Mouse (Mus musculus) cerebellum, adult 8-10 months (tissue): ENCODE measurements at regions not wholly inside any gene's neighbourhood (a gene's known extent, or its start where the extent isn't known, plus 50 kb on each side); places are given as distances from the start of the nearest gene placed in this dataset.
A peak's percentile ranks its signal among the peaks of the same experiment; 100 is the strongest.
"Not testable (repeated sequence)": the region's sequence is repeated elsewhere in the genome, so short reads cannot be mapped to it uniquely, and the experiment has no call there.

ENCODE experiments used
- DNase-seq: peaks from one replicate; pipeline ENCODE4 v3.0.0; 2022

- no peak for DNase-seq
Observed at GRCm38 (mm10) chr1:88752332-88752731, 50.3 kb upstream of the Arl4c start.

DNA sequence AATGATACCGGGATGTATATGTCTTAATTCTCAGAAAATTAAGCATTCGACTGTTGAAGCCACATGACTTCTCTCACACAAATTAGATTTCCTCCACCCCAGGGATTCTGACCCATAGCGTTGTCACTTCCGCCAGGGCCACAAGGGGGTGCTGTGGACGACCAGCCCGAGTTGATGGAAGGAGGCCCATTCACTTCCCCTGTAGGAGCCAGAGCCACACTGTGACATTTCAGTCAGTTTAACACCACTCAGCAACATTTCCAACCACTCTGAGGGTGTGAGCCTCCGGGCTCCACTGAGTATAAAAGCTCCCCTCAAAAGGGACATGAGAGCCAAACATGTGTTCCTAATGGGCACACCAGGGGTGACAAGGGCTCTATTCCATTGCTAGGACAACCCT is 54.6 kb upstream of the Arl4c start:
- DNase-seq = peak; percentile 30

DNA sequence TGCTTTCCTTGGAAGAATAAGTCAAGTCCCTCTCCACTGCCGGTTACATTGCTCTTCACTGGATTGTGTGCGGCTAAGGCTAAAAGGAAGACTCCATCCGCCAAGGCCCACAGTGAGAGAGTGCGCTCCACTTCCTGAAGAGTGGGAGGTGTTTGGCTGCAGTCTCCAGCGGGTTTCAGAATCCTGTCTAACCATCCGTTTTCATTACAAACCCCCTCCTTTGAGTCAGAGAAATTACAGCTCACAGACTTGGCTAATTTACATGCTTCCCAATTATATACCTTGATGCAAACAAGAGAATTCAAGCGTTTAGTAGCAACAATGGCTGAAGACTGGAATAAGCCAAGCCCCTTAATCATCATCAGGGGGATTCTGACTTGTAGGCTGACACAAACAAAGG is 55.1 kb upstream of the Arl4c start:
- DNase-seq = no peak

DNA sequence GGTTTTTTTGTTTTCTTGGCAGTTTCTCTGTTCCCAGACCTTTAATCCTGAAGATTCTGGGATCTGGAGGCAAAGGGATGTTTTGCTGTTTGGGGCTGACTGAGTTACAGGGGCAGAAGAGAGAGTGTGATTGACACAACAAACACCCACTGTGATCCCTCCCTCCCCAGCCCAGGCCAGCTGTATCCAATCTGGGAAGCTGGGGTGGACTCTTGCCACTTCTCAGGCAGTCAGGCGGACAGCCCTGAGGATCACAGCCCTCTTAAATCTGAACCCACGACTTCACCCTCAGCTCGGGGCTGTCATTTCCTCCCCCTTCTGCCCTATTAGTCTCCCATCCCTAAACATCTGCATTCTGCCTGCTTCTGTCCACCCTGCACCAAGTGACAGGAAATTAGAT is 55.7 kb upstream of the Arl4c start:
- DNase-seq = no peak

DNA sequence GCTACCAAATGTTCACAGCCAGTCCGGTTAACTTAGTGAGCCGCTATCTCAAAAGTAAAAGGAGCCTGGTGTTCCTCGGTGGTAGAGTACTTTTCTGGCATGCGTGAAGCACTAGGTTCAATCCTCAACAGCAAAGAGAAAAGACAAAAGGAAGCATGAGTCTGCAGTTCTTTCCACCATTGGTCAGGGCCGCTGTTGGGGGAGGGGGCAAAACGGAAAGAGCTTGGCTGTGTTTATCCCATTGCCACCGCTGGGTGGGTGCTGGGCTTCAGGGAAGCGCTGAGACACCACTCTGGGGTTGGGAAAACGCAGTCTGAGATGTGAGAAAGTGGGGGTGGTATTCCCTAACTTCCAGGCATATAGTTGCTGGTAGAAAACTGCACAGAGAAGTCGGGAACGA is 58.6 kb upstream of the Arl4c start:
- no peak for DNase-seq

- no peak for DNase-seq
Observed at GRCm38 (mm10) chr1:88761121-88761520, 59.1 kb upstream of the Arl4c start.

GRCm38 (mm10) chr1:88763725-88764364 is 61.8 kb upstream of the Arl4c start:
- no peak for DNase-seq

GRCm38 (mm10) chr1:88764478-88764877 is 62.5 kb upstream of the Arl4c start:
- DNase-seq = no peak

DNA sequence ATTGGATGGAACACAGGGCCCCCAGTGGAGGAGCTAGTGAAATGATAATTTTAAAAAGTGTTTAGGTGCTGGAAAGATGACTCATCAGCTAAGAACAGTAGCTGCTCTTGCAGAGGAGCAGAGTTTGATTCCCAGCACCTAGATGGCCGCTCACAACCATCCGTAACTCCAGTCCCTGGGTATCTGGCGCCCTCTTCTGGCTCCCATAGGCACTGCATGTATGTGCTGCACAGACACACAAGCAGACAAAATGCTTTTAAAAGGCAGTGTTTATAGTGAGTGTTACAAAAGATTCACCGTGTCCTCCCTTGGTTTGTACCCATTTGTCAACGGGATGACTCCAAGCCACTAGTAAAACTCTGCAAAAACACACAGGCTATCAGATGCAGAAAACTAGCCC is 75.0 kb upstream of the Arl4c start:
- DNase-seq = no peak

GRCm38 (mm10) chr1:88780262-88780661 is 78.2 kb upstream of the Arl4c start:
- peak; percentile 51 for DNase-seq

DNA sequence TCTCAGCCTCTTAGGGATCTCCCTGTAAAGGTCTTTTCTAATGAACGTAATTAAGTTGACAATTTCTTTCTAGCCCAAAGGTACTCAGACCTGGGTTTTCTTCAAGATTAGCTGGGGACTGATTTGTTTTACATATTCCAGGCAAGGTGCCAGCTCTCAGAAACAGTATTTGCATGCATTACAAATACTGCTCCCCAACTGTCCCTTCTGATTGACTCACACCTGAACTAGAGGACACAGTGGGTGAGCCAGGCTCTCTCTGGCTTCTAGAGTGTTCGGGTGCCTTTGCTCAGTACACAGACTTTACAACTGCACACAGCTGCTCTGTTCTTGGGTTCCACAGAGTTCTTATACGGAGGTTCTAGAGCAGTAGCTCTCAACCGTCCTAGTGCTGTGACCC is 81.1 kb upstream of the Arl4c start:
- DNase-seq = no peak

DNA sequence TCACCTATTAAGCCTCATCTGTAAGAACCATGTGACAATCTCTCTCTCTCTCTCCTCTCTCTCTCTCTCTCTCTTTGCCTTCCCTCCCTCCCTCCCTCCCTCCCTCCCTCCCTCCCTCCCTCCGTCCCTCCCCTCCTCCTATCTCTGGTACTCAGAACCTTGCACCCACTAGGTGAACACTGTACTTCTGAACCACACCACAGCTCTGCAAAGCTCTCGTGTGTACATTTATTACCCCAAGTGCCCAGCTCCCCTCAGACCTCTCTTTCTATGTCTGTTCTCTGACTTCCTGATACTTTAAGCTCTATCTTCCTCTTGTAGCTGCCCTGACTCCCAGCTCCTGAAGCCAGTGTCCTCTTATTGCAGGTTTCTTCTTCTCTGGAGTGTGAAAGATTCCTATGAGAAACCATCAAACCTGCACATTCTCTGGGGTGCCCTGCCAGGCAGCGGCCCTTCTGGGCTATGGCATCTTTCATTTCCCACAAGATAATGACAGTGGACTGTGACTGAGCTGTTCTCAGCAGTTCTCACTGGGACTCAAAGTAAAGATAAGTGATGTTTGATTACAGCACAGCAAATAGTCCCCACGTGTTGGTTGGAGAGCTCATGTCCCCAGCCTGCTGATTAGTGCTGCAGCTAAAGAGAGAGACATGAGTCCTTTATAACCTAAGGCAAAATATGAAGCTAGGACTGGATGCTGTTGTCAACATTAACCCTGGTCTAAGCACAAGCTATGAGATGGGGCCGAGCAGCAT is 83.0 kb upstream of the Arl4c start:
- no peak for DNase-seq

DNA sequence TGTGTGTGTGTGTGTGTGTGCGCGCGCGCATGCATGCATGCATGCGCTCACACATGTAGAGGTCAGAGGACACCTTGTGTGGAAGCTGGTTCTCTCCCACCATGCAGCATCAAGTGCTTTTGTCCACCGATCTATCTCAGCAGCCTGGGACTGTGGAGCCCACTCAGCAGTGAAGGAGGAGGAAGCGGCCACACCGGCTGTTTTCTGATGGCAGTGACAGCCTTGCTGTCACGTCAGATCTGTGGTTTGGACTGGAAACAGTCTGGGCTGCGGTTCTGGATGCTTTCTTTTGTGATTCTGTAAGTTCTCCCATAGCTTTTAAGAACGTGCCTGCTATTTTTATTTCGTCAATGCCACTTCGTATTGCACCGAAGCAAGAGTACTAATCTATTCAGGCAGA is 84.0 kb upstream of the Arl4c start:
- no peak for DNase-seq

DNA sequence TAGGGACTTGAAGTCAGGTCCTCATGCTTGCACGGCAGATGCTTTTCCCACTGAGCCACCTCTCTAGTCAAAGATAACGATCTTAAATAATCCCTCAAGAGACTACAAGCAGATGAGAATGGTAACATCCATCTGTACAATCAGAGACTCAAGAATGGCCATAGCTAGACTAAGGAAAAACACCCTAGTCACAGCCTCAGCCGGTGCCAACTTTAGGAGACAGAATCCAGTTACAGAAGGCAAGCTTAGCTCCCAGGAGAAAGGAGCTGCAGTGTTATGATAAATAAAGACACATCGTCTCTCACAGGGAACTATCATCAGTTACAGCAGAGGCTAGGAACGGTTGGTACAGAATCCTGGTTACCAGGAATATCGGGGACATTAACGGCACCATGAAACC is 88.7 kb upstream of the Arl4c start:
- DNase-seq = no peak

GRCm38 (mm10) chr1:88794926-88795325 is 92.9 kb upstream of the Arl4c start:
- peak; percentile 48 for DNase-seq

DNA sequence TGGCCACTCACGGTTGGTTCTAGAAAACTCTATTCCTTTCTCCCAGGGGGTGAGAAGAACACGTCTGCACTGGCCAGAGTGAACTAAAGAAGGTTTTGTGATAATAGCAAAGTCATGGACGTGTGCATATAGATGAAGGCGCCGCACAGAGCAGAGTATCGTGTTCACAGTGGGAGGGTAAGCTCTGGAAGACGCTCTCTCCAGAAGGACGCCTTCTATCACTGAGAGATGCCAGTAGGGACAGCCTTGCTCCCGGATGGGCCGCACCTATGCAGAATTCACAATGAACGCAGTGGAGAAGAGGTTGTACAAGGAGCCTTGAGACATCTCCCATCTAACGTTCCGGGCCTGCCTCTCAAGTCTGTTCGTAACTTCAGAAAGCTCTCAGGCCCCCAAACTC is 96.5 kb upstream of the Arl4c start:
- no peak for DNase-seq

- DNase-seq = no peak
Observed at GRCm38 (mm10) chr1:88798874-88799273, 96.9 kb upstream of the Arl4c start.

GRCm38 (mm10) chr1:88799343-88799742 is 97.3 kb upstream of the Arl4c start:
- no peak for DNase-seq

GRCm38 (mm10) chr1:88799789-88800188 is 97.8 kb upstream of the Arl4c start:
- no peak for DNase-seq

DNA sequence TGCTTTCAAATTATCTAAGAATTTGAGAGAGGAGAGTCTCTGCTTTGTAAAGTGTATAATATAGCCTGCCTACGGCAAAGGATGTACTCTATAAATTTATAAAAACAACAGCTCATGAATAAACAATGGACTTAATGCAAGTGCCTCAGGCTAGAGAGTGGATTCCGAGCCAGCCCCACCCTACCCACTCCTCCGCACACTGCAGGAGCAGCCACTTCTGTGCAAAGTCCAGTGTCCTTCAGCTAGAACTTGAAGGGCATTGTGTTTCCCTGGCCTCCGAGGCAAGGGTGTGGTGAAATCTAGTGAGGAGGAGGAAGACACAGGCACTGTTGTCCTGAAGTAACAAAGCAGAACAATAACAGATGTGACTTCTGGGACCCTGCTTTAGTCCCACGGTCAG is 98.4 kb upstream of the Arl4c start:
- DNase-seq = no peak

DNA sequence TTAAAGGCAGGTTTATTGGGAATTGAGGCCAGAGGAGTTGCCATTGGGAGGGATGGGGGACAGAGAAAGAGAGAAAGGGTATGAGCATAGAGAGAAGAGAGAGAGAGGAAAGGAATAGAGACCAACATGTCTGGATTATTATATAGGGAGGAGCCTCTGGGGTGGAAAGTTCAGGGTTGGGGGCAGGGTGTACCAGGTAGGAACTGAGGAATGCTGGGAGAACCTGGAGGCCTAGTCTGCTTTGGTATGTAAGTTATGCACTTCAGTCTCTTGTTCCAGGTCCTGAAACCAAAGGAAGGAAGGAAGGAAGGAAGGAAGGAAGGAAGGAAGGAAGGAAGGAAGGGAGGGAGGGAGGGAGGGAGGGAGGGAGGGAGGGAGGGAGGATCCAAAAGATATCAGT is 99.1 kb upstream of the Arl4c start:
- DNase-seq = not testable (repeated sequence)

DNA sequence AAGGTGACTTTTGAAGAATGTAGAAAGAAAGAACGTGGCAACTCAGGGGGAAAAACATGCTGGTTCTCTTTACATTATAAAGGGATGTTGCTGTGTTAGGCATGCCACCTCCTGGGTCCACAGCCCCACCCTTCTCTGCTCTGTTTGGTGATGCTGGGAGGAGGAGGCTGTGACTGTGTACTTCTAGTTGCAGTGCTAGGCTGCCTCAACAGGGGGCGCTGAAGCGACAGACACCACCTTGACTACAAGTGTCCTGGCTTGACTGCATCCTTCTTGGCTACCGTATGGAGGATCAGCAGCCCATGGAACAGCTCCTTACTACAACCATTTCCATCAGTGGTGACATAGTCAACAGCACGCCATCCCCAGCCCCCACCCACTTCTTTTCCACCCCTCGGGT is 104.9 kb upstream of the Arl4c start:
- peak; percentile 16 for DNase-seq

DNA sequence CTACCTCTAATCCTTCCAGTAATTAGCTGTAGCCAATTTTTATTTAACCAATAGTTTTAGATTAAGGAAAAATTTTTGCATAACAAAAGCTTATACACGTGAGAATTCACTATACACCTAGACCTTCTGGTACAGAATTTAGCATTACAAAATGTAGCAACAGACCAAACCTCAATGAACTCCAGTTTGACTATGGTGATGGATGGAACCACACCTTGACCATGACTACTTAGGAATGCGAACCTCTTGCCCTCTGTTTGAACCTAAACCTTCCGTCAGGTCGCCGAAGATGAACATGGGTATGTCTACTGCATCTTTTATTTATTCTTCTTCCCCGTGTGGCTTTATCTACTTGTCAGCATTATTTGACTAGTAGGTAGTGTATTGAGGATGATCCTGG is 105.9 kb upstream of the Arl4c start:
- no peak for DNase-seq

- no peak for DNase-seq
Observed at GRCm38 (mm10) chr1:88808508-88808907, 106.5 kb upstream of the Arl4c start.

GRCm38 (mm10) chr1:88809756-88810155 is 107.7 kb upstream of the Arl4c start:
- no peak for DNase-seq
